Mouse (Mus musculus): ENCODE measurements at regions not wholly inside any gene's neighbourhood (a gene's known extent, or its start where the extent isn't known, plus 50 kb on each side); places are given as distances from the start of the nearest gene placed in this dataset.

- Histone ChIP-seq H3K4me3 (ENCODE audit: low read depth, low read length) (no peak overlapping the region), H3K27me3 (ENCODE audit: control insufficient read depth, insufficient read depth, low read length) (no peaks in the 10 kb centered on the region), H3K4me1 (replicated peaks; ENCODE audit: control insufficient read depth, insufficient read depth, low read length) (no peaks in the 10 kb centered on the region), H3K9me3 (ENCODE audit: control insufficient read depth, low read length) (no peaks in the 10 kb centered on the region), H3K9ac (ENCODE audit: low read depth, low read length) (no peak overlapping the region), H3K36me3 (ENCODE audit: control insufficient read depth, insufficient read depth, low read length) (no peaks in the 10 kb centered on the region), H3K4me2 (replicated peaks; ENCODE audit: low read depth, low read length) (no peak overlapping the region), H3K27ac (ENCODE audit: low read depth, low read length) (no peak overlapping the region)
- WGBS, result 73% methylated on average over 16 of the region's 16 CpGs
- DNase-seq (ENCODE audit: low spot score) (no peak), ATAC-seq (ENCODE audit: low FRiP score) (no peak)
These were observed 77.3 kb upstream of the Pmepa1 start for GRCm38 (mm10) chr2:173353435-173354241.

- Histone ChIP-seq H3K4me2 (replicated peaks; ENCODE audit: low read depth, low read length) (no peak overlapping the region), H3K27ac (ENCODE audit: low read depth, low read length) (no peak overlapping the region), H3K36me3 (ENCODE audit: control insufficient read depth, insufficient read depth, low read length) (no peaks in the 10 kb centered on the region), H3K4me1 (replicated peaks; ENCODE audit: control insufficient read depth, insufficient read depth, low read length) (no peaks in the 10 kb centered on the region), H3K4me3 (ENCODE audit: low read depth, low read length) (no peak overlapping the region), H3K9me3 (ENCODE audit: control insufficient read depth, low read length) (no peaks in the 10 kb centered on the region), H3K27me3 (ENCODE audit: control insufficient read depth, insufficient read depth, low read length) (no peaks in the 10 kb centered on the region), H3K9ac (ENCODE audit: low read depth, low read length) (no peak overlapping the region)
- no peak for ATAC-seq (ENCODE audit: low FRiP score)
- DNase-seq (ENCODE audit: low spot score), result no peak
- WGBS, result 63% methylated on average over 5 of the region's 5 CpGs
These were observed 80.5 kb upstream of the Pmepa1 start for GRCm38 (mm10) chr2:173356786-173357185.

GRCm38 (mm10) chr2:173365441-173366166 lies 89.3 kb upstream of the Pmepa1 start:
- ATAC-seq (ENCODE audit: low FRiP score), result no peak
- H3K4me2 ChIP-seq (replicated peaks; ENCODE audit: low read depth, low read length), result peak overlapping the region; percentile 14
- DNase-seq (ENCODE audit: low spot score), result no peak
- no peak overlapping the region for H3K4me3 ChIP-seq (ENCODE audit: low read depth, low read length)
- WGBS, result 17% methylated on average over 24 of the region's 24 CpGs
- 0 out of 2 replicates have a peak, but pooled peaks cover 2% of the 10 kb centered on the region for H3K4me1 ChIP-seq (replicated peaks; ENCODE audit: control insufficient read depth, insufficient read depth, low read length)
- no peak overlapping the region; the same call in 1 of the 2 replicates for H3K9ac ChIP-seq (ENCODE audit: low read depth, low read length)
- no peak overlapping the region for H3K27ac ChIP-seq (ENCODE audit: low read depth, low read length)
- H3K27me3 ChIP-seq (ENCODE audit: control insufficient read depth, insufficient read depth, low read length), result peaks cover 3% of the 10 kb centered on the region; the same call in 1 of the 2 replicates
- no peaks in the 10 kb centered on the region for H3K36me3 ChIP-seq (ENCODE audit: control insufficient read depth, insufficient read depth, low read length)
- no peaks in the 10 kb centered on the region for H3K9me3 ChIP-seq (ENCODE audit: control insufficient read depth, low read length)

- Histone ChIP-seq H3K27me3 (ENCODE audit: control insufficient read depth, insufficient read depth, low read length) (peaks cover 3% of the 10 kb centered on the region; the same call in 1 of the 2 replicates), H3K9me3 (ENCODE audit: control insufficient read depth, low read length) (no peaks in the 10 kb centered on the region), H3K4me1 (replicated peaks; ENCODE audit: control insufficient read depth, insufficient read depth, low read length) (0 out of 2 replicates have a peak, but pooled peaks cover 2% of the 10 kb centered on the region), H3K9ac (ENCODE audit: low read depth, low read length) (no peak overlapping the region), H3K27ac (ENCODE audit: low read depth, low read length) (no peak overlapping the region), H3K36me3 (ENCODE audit: control insufficient read depth, insufficient read depth, low read length) (no peaks in the 10 kb centered on the region), H3K4me3 (ENCODE audit: low read depth, low read length) (no peak overlapping the region), H3K4me2 (replicated peaks; ENCODE audit: low read depth, low read length) (no peak overlapping the region)
- 79% methylated on average over 11 of the region's 11 CpGs for WGBS
- no peak for DNase-seq (ENCODE audit: low spot score)
- ATAC-seq (ENCODE audit: low FRiP score), result no peak
These were observed 90.4 kb upstream of the Pmepa1 start for GRCm38 (mm10) chr2:173366734-173367133.

- Histone ChIP-seq H3K4me3 (ENCODE audit: low read depth, low read length) (no peak overlapping the region), H3K4me1 (replicated peaks; ENCODE audit: control insufficient read depth, insufficient read depth, low read length) (0 out of 2 replicates have a peak, but pooled peaks cover 2% of the 10 kb centered on the region), H3K4me2 (replicated peaks; ENCODE audit: low read depth, low read length) (no peak overlapping the region), H3K9ac (ENCODE audit: low read depth, low read length) (no peak overlapping the region), H3K9me3 (ENCODE audit: control insufficient read depth, low read length) (no peaks in the 10 kb centered on the region), H3K27ac (ENCODE audit: low read depth, low read length) (no peak overlapping the region), H3K36me3 (ENCODE audit: control insufficient read depth, insufficient read depth, low read length) (no peaks in the 10 kb centered on the region), H3K27me3 (ENCODE audit: control insufficient read depth, insufficient read depth, low read length) (peaks cover 3% of the 10 kb centered on the region; the same call in 1 of the 2 replicates)
- WGBS, result 43% methylated on average over 7 of the region's 7 CpGs
- no peak for DNase-seq (ENCODE audit: low spot score)
- no peak for ATAC-seq (ENCODE audit: low FRiP score)
These were observed 92.6 kb upstream of the Pmepa1 start for GRCm38 (mm10) chr2:173368899-173369298.

- H3K4me1 ChIP-seq (replicated peaks; ENCODE audit: control insufficient read depth, insufficient read depth, low read length), result no peaks in the 10 kb centered on the region
- no peak overlapping the region for H3K4me3 ChIP-seq (ENCODE audit: low read depth, low read length)
- no peak overlapping the region for H3K27ac ChIP-seq (ENCODE audit: low read depth, low read length)
- H3K9ac ChIP-seq (ENCODE audit: low read depth, low read length), result no peak overlapping the region
- H3K27me3 ChIP-seq (ENCODE audit: control insufficient read depth, insufficient read depth, low read length), result no peaks in the 10 kb centered on the region
- WGBS, result 81% methylated on average over 6 of the region's 6 CpGs
- ATAC-seq (ENCODE audit: low FRiP score) (no peak), DNase-seq (ENCODE audit: low spot score) (no peak)
- H3K36me3 ChIP-seq (ENCODE audit: control insufficient read depth, insufficient read depth, low read length), result no peaks in the 10 kb centered on the region
- no peak overlapping the region for H3K4me2 ChIP-seq (replicated peaks; ENCODE audit: low read depth, low read length)
- H3K9me3 ChIP-seq (ENCODE audit: control insufficient read depth, low read length), result no peaks in the 10 kb centered on the region
These were observed 100.6 kb upstream of the Pmepa1 start for GRCm38 (mm10) chr2:173376926-173377325.

- 77% methylated on average over 11 of the region's 12 CpGs for WGBS
- Histone ChIP-seq H3K9me3 (ENCODE audit: control insufficient read depth, low read length) (no peaks in the 10 kb centered on the region), H3K27ac (ENCODE audit: low read depth, low read length) (no peak overlapping the region), H3K9ac (ENCODE audit: low read depth, low read length) (no peak overlapping the region), H3K36me3 (ENCODE audit: control insufficient read depth, insufficient read depth, low read length) (no peaks in the 10 kb centered on the region), H3K4me2 (replicated peaks; ENCODE audit: low read depth, low read length) (no peak overlapping the region), H3K4me1 (replicated peaks; ENCODE audit: control insufficient read depth, insufficient read depth, low read length) (no peaks in the 10 kb centered on the region), H3K4me3 (ENCODE audit: low read depth, low read length) (no peak overlapping the region), H3K27me3 (ENCODE audit: control insufficient read depth, insufficient read depth, low read length) (no peaks in the 10 kb centered on the region)
- ATAC-seq (ENCODE audit: low FRiP score) (no peak), DNase-seq (ENCODE audit: low spot score) (no peak)
These were observed 101.3 kb upstream of the Pmepa1 start for GRCm38 (mm10) chr2:173377497-173378257.

GRCm38 (mm10) chr2:173379736-173380135 lies 103.4 kb upstream of the Pmepa1 start:
- Histone ChIP-seq H3K4me1 (replicated peaks; ENCODE audit: control insufficient read depth, insufficient read depth, low read length) (no peaks in the 10 kb centered on the region), H3K27ac (ENCODE audit: low read depth, low read length) (no peak overlapping the region), H3K4me3 (ENCODE audit: low read depth, low read length) (no peak overlapping the region), H3K9me3 (ENCODE audit: control insufficient read depth, low read length) (no peaks in the 10 kb centered on the region), H3K4me2 (replicated peaks; ENCODE audit: low read depth, low read length) (no peak overlapping the region), H3K9ac (ENCODE audit: low read depth, low read length) (no peak overlapping the region), H3K36me3 (ENCODE audit: control insufficient read depth, insufficient read depth, low read length) (no peaks in the 10 kb centered on the region), H3K27me3 (ENCODE audit: control insufficient read depth, insufficient read depth, low read length) (no peaks in the 10 kb centered on the region)
- WGBS, result 88% methylated on average over 1 of the region's 1 CpGs
- no peak for DNase-seq (ENCODE audit: low spot score)
- ATAC-seq (ENCODE audit: low FRiP score), result no peak
